Mouse (Mus musculus): Measurements from ENCODE around the gene Grik5. TPM values are rescaled to one million over a fixed set of nuclear protein-coding genes. Genes with fewer than 3 reads are reported as not detected.
A peak's percentile ranks its signal among the peaks of the same experiment; 100 is the strongest.

Grik5 gene
- polyA plus RNA-seq, 1 experiment from 2014 or later: 0.22 TPM

DNA sequence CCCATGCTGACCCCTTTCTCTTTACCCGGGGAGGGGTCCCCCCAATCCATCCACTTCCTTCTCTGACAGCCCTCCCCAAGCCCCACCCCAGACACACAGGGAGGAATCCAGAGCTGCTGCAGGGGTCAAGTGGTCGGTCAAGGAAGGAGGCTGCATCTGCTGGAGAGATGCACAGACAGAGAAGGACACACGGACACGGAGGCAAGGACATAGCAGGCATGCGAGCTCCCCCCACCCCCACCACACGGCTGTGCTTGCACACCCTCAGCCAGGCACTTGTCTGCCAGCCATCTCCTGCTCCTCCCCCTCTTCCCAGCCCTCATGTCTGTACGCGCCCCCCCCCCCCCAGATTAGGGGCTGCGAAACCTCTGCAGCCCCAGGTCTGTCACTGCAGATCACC is 67.3 kb downstream of the Grik5 start:
- WGBS (ENCODE audit: missing documents): 51% methylated on average over 7 of the region's 9 CpGs
- H3K36me3 ChIP-seq (ENCODE audit: inconsistent target): no peaks in the 10 kb centered on the region
- peak overlapping the region; percentile 54 for H3K4me3 ChIP-seq (ENCODE audit: inconsistent target)
- H3K27ac ChIP-seq: no peak overlapping the region
- no peaks in the 10 kb centered on the region; the same call in 1 of the 2 replicates for H3K79me2 ChIP-seq (ENCODE audit: inconsistent target)

- WGBS (ENCODE audit: missing documents): 96% methylated on average over 8 of the region's 8 CpGs
- H3K4me3 ChIP-seq (ENCODE audit: inconsistent target): no peak overlapping the region
- H3K79me2 ChIP-seq (ENCODE audit: inconsistent target): no peaks in the 10 kb centered on the region; the same call in 1 of the 2 replicates
- H3K27ac ChIP-seq: no peak overlapping the region
- peaks cover under 1% of the 10 kb centered on the region; the same call in 1 of the 2 replicates for H3K36me3 ChIP-seq (ENCODE audit: inconsistent target)
Measured at GRCm38 (mm10) chr7:25003820-25004388, 68.2 kb downstream of the Grik5 start.

GRCm38 (mm10) chr7:25003291-25003690 is 68.9 kb downstream of the Grik5 start:
- Histone ChIP-seq H3K36me3 (ENCODE audit: inconsistent target) (peaks cover 5% of the 10 kb centered on the region; the same call in 1 of the 2 replicates), H3K27ac (no peak overlapping the region), H3K4me3 (ENCODE audit: inconsistent target) (no peak overlapping the region), H3K79me2 (ENCODE audit: inconsistent target) (no peaks in the 10 kb centered on the region; the same call in 1 of the 2 replicates)
- WGBS (ENCODE audit: missing documents): 83% methylated on average over 11 of the region's 11 CpGs

- no peaks in the 10 kb centered on the region; the same call in 1 of the 2 replicates for H3K79me2 ChIP-seq (ENCODE audit: inconsistent target)
Measured at GRCm38 (mm10) chr7:25000711-25001110, 71.4 kb downstream of the Grik5 start.

GRCm38 (mm10) chr7:25000211-25000610 is 71.9 kb downstream of the Grik5 start:
- 33% methylated on average over 5 of the region's 7 CpGs for WGBS (ENCODE audit: missing documents)
- H3K36me3 ChIP-seq (ENCODE audit: inconsistent target): peaks cover 16% of the 10 kb centered on the region
- H3K79me2 ChIP-seq (ENCODE audit: inconsistent target): no peaks in the 10 kb centered on the region; the same call in 1 of the 2 replicates
- H3K4me3 ChIP-seq (ENCODE audit: inconsistent target): no peak overlapping the region
- H3K27ac ChIP-seq: no peak overlapping the region

More at GRCm38 (mm10) chr7:25000711-25001110, 71.4 kb downstream of the Grik5 start:
- Histone ChIP-seq H3K4me3 (ENCODE audit: inconsistent target) (no peak overlapping the region), H3K36me3 (ENCODE audit: inconsistent target) (peaks cover 14% of the 10 kb centered on the region), H3K27ac (no peak overlapping the region)
- 58% methylated on average over 12 of the region's 12 CpGs for WGBS (ENCODE audit: missing documents)

DNA sequence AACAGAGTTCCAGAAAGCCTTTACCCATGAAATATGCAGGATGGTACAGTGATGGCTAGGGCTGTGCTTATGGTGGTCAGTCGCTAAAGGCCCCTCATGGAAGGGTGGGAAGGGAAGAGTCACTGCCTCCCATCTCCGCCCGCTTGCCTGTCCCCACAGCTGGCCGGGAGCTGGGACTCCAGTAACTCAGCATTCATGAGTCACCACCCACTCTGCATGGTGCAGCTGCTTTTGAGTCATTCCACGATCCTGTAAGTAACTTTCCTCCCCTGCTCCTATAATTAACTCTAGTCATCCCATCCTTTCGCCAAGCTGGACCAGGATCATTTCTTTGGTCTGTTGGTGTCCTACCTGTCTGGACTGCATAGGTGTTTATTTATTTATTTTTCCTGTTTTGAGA is 79.1 kb downstream of the Grik5 start:
- H3K27ac ChIP-seq: no peak overlapping the region
- no peaks in the 10 kb centered on the region for H3K79me2 ChIP-seq (ENCODE audit: inconsistent target)
- 84% methylated on average over 6 of the region's 6 CpGs for WGBS (ENCODE audit: missing documents)
- H3K4me3 ChIP-seq (ENCODE audit: inconsistent target): no peak overlapping the region
- peaks cover 23% of the 10 kb centered on the region for H3K36me3 ChIP-seq (ENCODE audit: inconsistent target)

GRCm38 (mm10) chr7:24990478-24990877 is 81.7 kb downstream of the Grik5 start:
- 92% methylated on average over 8 of the region's 8 CpGs for WGBS (ENCODE audit: missing documents)
- H3K36me3 ChIP-seq (ENCODE audit: inconsistent target): peaks cover 18% of the 10 kb centered on the region; the same call in 1 of the 2 replicates
- H3K79me2 ChIP-seq (ENCODE audit: inconsistent target): no peaks in the 10 kb centered on the region
- H3K27ac ChIP-seq: no peak overlapping the region
- H3K4me3 ChIP-seq (ENCODE audit: inconsistent target): no peak overlapping the region

- Histone ChIP-seq H3K36me3 (ENCODE audit: inconsistent target) (peaks cover 12% of the 10 kb centered on the region; the same call in 1 of the 2 replicates), H3K27ac (no peak overlapping the region), H3K4me3 (ENCODE audit: inconsistent target) (no peak overlapping the region), H3K79me2 (ENCODE audit: inconsistent target) (no peaks in the 10 kb centered on the region)
- 75% methylated on average over 12 of the region's 14 CpGs for WGBS (ENCODE audit: missing documents)
Measured at GRCm38 (mm10) chr7:24987941-24988340, 84.2 kb downstream of the Grik5 start.

DNA sequence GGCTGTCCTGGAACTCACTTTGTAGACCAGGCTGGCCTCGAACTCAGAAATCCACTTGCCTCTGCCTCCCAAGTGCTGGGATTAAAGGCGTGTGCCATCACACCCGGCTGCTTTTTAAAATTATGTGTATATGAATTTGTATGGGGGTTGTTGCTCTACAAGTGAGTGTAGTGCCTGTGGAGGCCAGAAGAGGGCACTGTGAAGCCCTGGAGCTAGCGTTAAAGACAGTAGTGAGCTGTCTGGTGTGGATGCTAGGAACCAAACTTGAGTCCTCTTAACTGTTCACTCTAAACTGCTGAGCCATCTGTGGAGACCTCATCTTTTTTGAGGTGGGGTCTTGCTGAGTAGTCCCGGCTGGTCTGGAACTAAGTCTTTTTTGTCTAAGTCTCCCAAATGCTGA is 86.3 kb downstream of the Grik5 start:
- Histone ChIP-seq H3K4me3 (ENCODE audit: inconsistent target) (no peak overlapping the region), H3K27ac (no peak overlapping the region), H3K36me3 (ENCODE audit: inconsistent target) (peaks cover 21% of the 10 kb centered on the region; the same call in 1 of the 2 replicates), H3K79me2 (ENCODE audit: inconsistent target) (no peaks in the 10 kb centered on the region)
- WGBS (ENCODE audit: missing documents): 73% methylated on average over 3 of the region's 5 CpGs

DNA sequence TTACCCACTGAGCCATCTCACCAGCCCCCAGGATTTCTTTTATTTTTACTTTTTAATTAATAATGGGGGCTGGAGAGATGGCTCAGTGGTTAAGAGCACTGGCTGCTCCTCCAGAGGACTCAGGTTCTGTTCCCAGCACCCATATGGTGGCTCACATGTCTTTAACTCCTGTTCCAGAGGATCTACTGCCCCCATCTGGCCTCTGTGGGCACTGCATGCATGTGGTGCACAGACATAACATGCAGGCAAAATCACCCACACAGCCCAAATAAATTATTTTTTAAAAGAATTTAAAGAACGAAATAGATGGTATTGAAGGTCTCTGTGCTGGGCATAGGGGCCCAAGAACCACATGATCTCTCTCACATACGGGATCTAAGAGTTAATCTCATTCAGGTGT is 87.8 kb downstream of the Grik5 start:
- H3K79me2 ChIP-seq (ENCODE audit: inconsistent target): no peaks in the 10 kb centered on the region
- H3K4me3 ChIP-seq (ENCODE audit: inconsistent target): no peak overlapping the region
- no peak overlapping the region for H3K27ac ChIP-seq
- peaks cover 23% of the 10 kb centered on the region; the same call in 1 of the 2 replicates for H3K36me3 ChIP-seq (ENCODE audit: inconsistent target)
- WGBS (ENCODE audit: missing documents): 97% methylated on average over 2 of the region's 2 CpGs

GRCm38 (mm10) chr7:24983396-24983795 is 88.8 kb downstream of the Grik5 start:
- no peak overlapping the region for H3K4me3 ChIP-seq (ENCODE audit: inconsistent target)
- peaks cover 23% of the 10 kb centered on the region; the same call in 1 of the 2 replicates for H3K36me3 ChIP-seq (ENCODE audit: inconsistent target)
- WGBS (ENCODE audit: missing documents): 92% methylated on average over 5 of the region's 5 CpGs
- no peak overlapping the region for H3K27ac ChIP-seq
- H3K79me2 ChIP-seq (ENCODE audit: inconsistent target): no peaks in the 10 kb centered on the region

- 93% methylated on average over 7 of the region's 7 CpGs for WGBS (ENCODE audit: missing documents)
- H3K27ac ChIP-seq: no peak overlapping the region
- H3K36me3 ChIP-seq (ENCODE audit: inconsistent target): peaks cover 17% of the 10 kb centered on the region; the same call in 1 of the 2 replicates
- no peaks in the 10 kb centered on the region for H3K79me2 ChIP-seq (ENCODE audit: inconsistent target)
- H3K4me3 ChIP-seq (ENCODE audit: inconsistent target): no peak overlapping the region
Measured at GRCm38 (mm10) chr7:24980439-24980838, 91.7 kb downstream of the Grik5 start.

DNA sequence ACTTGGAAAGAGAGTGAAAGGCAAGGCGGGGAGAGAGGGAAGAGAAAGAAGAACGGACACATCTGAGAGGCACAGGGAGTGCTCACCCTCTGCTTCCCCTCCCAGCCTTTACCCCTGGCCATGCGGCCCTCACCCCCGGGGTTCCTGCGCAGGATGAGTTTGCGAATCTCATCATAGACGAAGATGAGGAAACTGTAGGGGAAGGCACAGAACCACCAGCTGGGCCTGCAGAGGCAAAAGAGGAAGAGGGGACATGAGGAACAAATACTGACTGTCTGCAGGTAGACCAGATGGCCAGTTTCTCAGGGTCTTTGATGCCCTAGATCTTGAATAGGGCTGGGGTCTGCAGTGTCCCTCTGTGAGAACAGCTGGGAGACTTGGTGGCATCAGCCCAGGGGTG is 93.4 kb downstream of the Grik5 start:
- Histone ChIP-seq H3K4me3 (ENCODE audit: inconsistent target) (no peak overlapping the region), H3K27ac (no peak overlapping the region)
- 11% methylated on average over 7 of the region's 7 CpGs for WGBS (ENCODE audit: missing documents)

GRCm38 (mm10) chr7:24974893-24975595 is 97.1 kb downstream of the Grik5 start:
- Histone ChIP-seq H3K27ac (no peak overlapping the region), H3K79me2 (ENCODE audit: inconsistent target) (no peaks in the 10 kb centered on the region), H3K4me3 (ENCODE audit: inconsistent target) (no peak overlapping the region), H3K36me3 (ENCODE audit: inconsistent target) (peaks cover 6% of the 10 kb centered on the region; the same call in 1 of the 2 replicates)
- WGBS (ENCODE audit: missing documents): 24% methylated on average over 9 of the region's 9 CpGs

More for the DNA sequence above, 93.4 kb downstream of the Grik5 start:
- H3K79me2 ChIP-seq (ENCODE audit: inconsistent target): no peaks in the 10 kb centered on the region
- peaks cover 17% of the 10 kb centered on the region; the same call in 1 of the 2 replicates for H3K36me3 ChIP-seq (ENCODE audit: inconsistent target)

GRCm38 (mm10) chr7:24973902-24974301 is 98.2 kb downstream of the Grik5 start:
- H3K27ac ChIP-seq: no peak overlapping the region
- peaks cover 10% of the 10 kb centered on the region; the same call in 1 of the 2 replicates for H3K36me3 ChIP-seq (ENCODE audit: inconsistent target)
- no peaks in the 10 kb centered on the region for H3K79me2 ChIP-seq (ENCODE audit: inconsistent target)
- no peak overlapping the region for H3K4me3 ChIP-seq (ENCODE audit: inconsistent target)
- WGBS (ENCODE audit: missing documents): 94% methylated on average over 5 of the region's 5 CpGs
